Mouse (Mus musculus) spleen, postnatal 36 days (tissue): ENCODE results near the gene C3.

Source experiments
- DNase-seq, 2 experiments: peaks; one replicate each; pipeline ENCODE4 v3.0.0; 2022; ENCODE audit warnings: low spot score in 2 of 2, mixed read lengths in 1 of 2

The C3 gene

GRCm38 (mm10) chr17:57228014-57228413, at the start of gene C3:
TSS of gene C3 (minus strand) at chr17:57228136.
- DNase-seq: no peak

DNA sequence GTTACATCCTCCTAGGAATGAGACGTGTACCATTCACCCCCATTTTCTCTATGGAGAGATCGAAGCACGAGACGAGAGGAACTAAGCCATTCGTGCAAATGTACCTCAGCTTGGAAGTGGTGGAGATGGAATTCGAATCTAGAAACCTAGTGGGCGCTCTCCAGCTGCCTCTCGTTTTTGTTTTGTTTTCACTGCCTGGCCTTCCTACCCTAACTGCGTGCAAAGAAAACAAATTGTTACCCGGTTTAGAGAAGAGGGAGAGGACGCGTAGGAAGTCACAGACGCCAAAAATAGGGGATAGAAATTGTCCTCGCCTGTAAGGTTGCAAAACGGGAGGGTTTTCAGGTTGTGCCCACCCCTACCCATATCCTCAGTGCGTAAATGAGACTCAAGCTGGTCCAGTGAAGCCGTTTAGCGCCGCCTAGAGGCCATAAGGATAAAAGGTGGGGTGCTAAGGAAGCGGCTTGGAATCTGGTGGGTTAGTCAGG, 48.7 kb upstream of the C3 start:
- peak; percentile 54 to 67 for DNase-seq

- no peak for DNase-seq
Measured at GRCm38 (mm10) chr17:57275997-57276351, 48.0 kb upstream of the C3 start.

DNA sequence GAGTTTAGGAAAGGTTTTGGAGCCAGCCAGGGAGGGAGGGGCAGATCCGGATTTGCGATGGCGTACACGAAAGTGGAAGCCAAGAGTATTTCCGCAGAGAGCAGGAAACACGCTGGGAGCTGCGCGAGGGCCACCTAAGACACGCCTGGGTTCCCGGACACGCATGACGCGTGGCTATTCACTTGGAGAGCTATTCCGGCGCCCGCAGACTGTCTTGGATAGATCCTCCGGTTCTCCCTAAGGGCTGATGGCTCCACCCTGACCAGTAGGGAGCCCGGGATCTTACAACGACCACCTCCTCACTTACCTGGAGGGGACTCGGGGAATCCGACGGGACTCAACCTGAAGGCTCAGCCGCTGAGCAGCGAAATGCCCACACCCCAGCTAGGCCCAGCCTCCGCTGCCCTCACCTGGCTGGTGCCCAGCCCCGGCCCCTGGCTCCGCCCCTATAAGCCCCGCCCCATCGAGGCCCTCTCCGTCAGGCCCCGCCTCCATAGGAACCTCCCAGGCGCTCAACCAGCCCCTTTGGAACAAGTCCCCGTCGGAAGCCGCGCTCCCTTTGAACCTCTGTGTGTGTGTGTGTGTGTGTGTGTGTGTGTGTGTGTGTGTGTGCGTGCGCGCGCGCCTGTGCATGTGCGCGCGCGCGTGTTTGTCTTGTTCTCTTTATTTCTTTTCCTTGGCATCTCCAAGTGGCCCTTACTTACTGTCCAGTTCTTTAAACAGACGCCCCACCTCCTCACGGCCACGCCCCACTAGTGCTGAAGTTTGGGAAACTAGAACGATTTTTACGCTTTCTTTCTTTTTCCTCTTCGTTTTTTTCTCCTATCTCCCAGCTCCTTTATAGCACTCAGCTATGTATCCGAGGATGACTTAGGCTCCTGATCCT, 47.4 kb upstream of the C3 start:
- DNase-seq: peak; percentile 82 to 85

DNA sequence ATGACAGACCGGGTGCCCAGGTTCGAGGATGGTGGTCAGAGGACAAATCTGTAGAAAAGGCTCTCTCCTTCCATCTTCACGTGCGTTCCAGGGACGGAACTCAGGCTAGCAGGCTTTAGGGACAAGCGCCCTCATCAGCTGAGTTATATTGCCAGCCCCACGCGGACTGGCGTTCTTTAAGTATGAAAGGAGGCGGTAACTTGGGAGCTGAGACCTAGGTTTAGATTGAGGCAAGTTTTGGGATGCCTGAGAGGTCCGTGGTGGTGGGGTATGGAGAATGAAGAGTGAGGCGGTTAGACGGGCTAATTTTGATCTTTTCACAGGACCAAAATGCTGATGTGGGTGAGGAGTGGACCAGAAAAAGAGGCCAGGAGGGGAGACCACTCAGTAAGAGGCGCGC, 46.8 kb upstream of the C3 start:
- DNase-seq: no peak

DNA sequence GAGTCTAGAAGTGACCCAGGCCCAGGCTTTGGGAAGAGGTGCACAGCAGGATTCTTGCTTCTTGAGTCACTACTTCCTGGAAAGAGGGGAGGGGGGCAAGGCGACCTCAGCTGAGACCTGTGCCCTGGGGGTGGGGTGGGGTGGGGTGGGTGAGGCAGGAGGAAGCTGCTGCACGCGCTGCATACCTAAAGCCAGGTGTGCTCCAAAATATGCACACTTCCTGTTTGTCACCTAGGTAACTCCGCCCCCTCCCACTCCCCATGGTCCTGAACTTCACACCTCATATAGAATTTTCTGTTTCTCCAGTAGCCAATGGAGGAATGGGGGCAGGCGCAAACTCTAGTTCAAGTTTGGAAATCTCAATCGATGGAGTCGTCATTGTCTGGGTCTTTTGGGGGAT, 45.9 kb upstream of the C3 start:
- no peak for DNase-seq

DNA sequence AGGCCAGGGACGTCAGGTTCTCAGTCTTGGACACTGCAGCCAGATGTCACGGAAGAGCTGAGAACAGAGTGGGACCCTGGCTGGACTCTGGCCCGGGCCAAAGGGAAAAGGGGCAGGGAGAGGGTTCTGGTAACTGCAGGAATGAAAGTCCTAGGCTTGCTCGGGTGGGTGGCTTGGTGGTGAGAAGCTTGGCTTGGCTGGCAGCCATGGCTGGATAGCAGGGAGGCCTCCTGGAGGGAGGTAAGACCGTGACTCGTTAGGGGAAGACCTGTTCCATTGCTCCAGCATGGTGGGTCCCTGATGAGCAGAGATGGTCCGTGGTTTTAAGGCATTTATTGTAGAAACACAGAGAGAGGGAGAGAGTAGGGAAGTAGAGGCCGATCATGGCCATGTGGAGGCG, 43.4 kb upstream of the C3 start:
- DNase-seq: no peak

DNA sequence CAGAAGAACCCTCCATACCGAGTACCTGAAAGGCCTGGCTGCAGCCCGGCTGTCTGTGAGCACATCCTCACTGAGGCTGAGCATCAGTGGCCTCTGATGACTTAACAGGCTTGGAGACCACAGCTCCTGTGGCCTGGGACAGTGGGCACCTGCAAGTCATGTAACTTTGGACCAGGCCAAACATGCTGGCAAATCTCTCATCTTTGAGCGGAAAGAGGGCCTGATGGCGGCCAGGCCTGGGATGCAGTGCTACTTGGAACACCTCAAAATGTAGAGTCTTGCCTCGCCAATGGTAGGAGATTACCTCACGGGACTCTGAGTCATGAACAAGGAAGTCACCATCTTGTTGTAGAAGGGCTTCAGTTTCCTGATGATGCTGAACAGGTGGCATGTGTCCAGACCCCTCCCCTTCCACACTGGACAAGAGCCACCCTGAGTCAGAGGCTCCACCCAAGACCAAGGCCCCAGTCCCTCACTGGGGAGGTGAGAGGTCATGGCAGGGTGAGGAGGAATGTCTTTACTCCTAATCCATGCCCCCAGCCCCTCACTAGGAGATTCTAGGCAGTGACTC, 39.7 kb upstream of the C3 start:
- DNase-seq: no peak

DNA sequence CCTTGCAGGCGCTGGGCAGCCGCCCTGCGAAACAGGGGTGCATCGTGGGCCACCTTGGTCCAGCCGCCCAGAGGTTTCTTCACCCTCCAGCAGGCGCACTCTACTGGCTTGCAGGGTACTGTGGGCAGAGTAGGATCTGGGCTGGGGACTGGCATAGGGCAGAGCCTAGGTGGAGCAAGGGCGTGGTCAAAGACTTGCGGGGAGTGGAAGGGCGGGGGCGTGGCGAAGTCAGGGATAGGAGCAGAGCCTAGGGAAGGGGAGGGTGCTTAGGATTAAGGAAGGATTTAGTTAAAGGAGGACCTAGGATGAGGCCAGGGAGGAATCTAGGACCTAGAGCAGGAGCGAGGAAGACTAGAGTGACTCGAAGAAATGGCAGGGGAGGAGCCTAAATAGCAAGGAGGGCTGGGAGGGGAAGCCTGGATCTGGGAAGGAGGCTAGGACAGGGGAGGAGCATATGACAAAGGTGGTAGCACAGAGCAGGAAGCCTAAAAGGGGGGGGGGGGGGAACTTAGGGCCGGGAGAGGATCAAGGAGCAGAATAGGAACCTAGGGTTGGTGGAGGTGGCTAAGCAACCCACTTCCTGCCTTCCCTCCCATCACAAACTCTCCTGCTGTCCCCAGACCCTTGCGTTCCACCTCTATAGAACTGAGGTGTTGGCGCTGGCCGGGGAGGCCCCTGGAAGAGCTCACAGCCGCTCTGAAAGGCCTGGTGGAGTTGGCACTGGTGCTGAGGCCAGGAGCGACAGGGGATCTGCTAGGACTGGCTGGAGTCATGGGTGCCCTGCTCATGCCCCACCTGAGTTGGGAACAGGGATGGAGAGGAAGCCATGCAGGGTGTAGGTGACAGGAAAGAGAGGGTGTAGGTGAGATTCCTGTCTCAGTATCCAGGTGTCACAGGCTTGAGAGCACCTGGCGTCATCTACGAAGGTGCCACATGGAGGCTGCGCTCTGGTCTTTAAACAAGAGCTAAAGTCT, 37.3 kb upstream of the C3 start:
- DNase-seq: peak; percentile 63 to 71

GRCm38 (mm10) chr17:57264164-57264563, 36.2 kb upstream of the C3 start:
- DNase-seq: no peak

DNA sequence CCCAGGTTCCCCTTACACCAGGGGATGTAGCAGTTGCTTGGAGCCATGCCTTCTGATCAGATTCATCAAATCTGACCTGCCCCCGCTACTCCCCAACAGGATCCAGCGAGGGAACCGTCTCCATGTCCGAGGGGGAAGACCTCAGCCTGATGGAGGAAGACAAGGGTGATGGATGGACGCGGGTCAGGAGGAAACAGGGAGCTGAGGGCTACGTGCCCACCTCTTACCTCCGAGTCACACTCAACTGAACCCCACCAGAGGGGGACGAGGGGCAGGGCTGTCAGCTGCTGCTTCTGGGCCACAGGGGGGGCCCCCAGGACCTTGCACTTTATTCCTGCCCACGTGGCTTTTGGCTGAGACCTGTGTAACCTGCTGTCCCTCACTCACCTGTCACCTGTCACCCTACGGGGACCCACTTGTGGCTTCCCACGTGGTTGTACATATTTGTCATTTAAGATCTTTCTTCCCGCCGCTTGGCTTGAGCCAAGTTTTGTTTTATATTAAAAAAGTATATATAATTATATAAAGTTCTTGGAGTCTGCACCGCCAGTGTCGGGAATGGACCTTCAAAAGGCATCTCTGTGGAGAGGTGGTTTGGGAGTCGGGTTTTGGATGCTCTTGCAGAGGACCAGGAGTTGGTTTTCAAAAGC, 35.1 kb upstream of the C3 start:
- DNase-seq: no peak

GRCm38 (mm10) chr17:57261796-57262195, 33.9 kb upstream of the C3 start:
- DNase-seq: no peak

DNA sequence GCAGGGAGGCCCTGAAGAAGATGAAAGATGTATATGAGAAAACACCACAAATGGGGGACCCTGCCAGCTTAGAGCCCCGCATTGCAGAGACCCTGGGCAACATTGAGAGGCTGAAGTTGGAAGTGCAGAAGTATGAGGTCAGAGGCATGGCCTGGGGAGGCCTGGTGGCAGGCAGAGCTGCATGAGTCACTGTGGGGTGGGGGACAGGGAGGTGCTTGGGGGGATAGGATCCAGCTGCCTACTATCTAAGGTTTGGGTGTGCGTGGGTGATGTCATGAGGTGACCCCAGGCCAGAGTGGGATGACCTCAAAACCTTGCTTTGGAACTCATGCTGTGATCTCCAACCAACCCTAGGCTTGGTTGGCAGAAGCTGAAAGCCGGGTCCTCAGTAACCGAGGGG, 33.4 kb upstream of the C3 start:
- no peak for DNase-seq

DNA sequence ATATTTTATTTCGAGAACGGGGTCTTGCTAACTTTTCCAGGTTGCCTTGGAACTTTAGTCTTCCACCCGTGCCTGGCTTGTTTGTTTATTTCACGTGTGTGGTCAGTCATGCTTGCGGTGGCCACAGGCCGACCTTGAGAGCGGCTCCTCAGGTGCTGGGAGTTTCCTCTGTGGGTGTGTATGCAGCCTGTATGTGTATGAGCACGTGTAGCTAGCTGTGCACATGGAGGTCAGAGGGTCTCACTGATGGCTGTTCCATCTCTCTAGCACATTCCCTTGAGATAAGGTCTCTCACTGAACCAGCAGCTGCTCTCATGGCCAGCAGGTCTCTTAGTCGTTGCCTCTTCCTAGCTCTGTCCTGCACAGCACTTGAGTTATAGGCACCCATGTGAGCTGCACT, 32.4 kb upstream of the C3 start:
- no peak for DNase-seq

GRCm38 (mm10) chr17:57259742-57260141, 31.8 kb upstream of the C3 start:
- no peak for DNase-seq

GRCm38 (mm10) chr17:57258191-57258590, 30.3 kb upstream of the C3 start:
- no peak for DNase-seq

- DNase-seq: no peak
Measured at GRCm38 (mm10) chr17:57256921-57257485, 29.1 kb upstream of the C3 start.

DNA sequence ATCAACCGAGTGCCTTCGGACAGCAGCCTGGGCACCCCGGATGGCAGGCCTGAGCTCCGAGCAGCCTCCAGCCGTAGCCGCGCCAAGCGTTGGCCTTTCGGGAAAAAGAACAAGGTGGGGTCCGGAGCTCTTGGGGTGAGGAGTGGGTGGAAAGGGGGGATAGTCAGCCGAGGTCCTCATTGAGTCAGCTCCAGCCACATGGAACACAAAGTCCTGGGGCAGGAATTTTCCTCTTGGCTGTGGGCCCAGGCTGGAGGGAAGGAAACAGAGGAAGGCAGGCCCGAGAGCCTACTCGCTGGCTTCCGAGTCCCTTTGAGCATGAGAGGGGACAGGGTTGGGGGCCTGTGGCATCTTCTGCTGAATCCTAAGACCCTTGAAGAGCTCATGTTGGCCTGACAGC, 27.4 kb upstream of the C3 start:
- no peak for DNase-seq

DNA sequence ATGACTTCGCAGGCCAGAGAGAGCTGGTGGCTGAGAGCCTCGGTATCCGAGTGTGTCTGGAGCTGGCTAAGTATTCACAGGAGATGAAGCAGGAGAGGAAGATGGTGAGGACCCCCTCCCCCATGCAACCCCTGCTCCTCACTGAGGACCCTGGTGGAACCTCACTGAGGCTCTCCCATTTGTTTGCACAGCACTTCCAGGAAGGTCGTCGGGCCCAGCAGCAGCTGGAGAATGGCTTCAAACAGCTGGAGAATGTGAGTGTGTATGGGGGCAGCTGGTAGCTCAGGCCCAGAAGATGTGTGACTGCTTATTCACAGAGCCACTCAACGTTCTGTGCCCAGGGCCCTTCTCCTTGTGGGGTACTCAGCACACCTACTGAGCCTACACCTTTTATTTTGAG, 25.4 kb upstream of the C3 start:
- no peak for DNase-seq

- no peak for DNase-seq
Measured at GRCm38 (mm10) chr17:57251431-57251830, 23.5 kb upstream of the C3 start.

DNA sequence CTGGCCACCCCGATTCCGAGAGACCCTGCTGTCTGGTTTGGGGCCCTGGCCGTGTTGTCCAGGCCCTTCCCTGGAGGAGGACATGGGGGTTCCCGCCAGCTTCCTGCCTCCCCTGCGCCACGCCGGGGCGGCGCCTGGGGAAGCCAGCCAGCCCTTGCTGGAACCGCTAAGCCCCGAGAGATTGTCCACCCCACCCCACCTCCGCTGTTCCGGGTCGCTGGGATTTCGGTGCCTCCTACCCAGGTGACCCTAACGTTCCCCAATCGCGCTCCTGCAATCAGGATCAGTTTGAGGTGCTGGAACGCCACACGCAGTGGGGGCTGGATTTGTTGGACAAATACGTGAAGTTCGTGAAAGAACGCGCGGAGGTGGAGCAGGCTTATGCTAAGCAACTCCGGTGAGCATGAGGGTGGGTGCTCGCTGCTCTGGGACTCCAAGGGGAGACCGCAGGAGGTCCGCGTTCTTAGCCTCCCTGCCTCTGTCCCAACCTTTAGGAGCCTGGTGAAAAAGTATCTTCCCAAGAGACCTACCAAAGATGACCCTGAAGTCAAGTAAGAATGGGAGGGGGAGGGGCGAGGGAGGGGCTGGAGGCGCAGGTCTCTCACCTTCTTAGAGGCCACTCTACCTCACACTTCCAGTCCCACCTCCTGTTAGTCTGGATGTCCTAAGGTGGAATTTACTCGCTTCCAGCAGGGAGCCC, 22.7 kb upstream of the C3 start:
- no peak for DNase-seq
